13 mouse cellular contexts compared by ENCODE assay signal in genomic region chrX:101898341-101898740, GRCm38 (mm10). TPM values are rescaled to one million over a fixed set of nuclear protein-coding genes. Genes with fewer than 3 reads are reported as not detected.
DNase-seq lines count a peak whose midpoint lies in the region; ATAC-seq lines count a peak whose summit lies in the region.
"Had no signal": no experiment of that assay in that cellular context is flagged by ENCODE, and none has a peak within 500 bp of the region (broad histone marks: within the 10 kb centered on the region; RNA-seq: fewer than 3 reads in every experiment).

No protein-coding gene starts in this region.

- no peak overlapping the region for H3K9ac ChIP-seq in heart, embryonic 13.5 days
- no peak overlapping the region for H3K9ac ChIP-seq in midbrain, embryonic 11.5 days (ENCODE audit: low read length)
- no peak overlapping the region for H3K9ac ChIP-seq in liver, embryonic 11.5 days (ENCODE audit: low read depth, low read length)
- H3K9ac ChIP-seq: hindbrain, embryonic 14.5 days; liver, embryonic 15.5 days; neural tube, embryonic 12.5 days had no signal

- no peak for ATAC-seq in heart, embryonic 13.5 days (ENCODE audit: extremely low read depth, insufficient number of reproducible peaks, low FRiP score, low TSS enrichment)
- ATAC-seq in midbrain, embryonic 11.5 days (ENCODE audit: low FRiP score) = no peak
- ATAC-seq in liver, embryonic 11.5 days (replicated peaks; ENCODE audit: low FRiP score) = no peak

- H3K4me1 ChIP-seq in heart, embryonic 13.5 days = peaks cover 44% of the 10 kb centered on the region
- no peaks in the 10 kb centered on the region for H3K4me1 ChIP-seq in midbrain, embryonic 11.5 days (ENCODE audit: control insufficient read depth, insufficient read depth, low read length)
- H3K4me1 ChIP-seq in midbrain, embryonic 10.5 days = 0 out of 2 replicates have a peak, but pooled peaks cover 5% of the 10 kb centered on the region
- no peaks in the 10 kb centered on the region for H3K4me1 ChIP-seq in liver, embryonic 11.5 days (replicated peaks; ENCODE audit: control insufficient read depth, insufficient read depth, low read length)
- H3K4me1 ChIP-seq: liver, embryonic 15.5 days; neural tube, embryonic 12.5 days had no signal

- peak overlapping the region; percentile 8; the same call in 1 of the 2 replicates for H3K27ac ChIP-seq in heart, embryonic 13.5 days (replicated peaks)
- no peak overlapping the region for H3K27ac ChIP-seq in midbrain, embryonic 11.5 days (ENCODE audit: low read depth, low read length)
- no peak overlapping the region for H3K27ac ChIP-seq in midbrain, embryonic 10.5 days (replicated peaks)
- no peak overlapping the region; the same call in 1 of the 2 replicates for H3K27ac ChIP-seq in liver, embryonic 11.5 days (ENCODE audit: low read depth, low read length)
- H3K27ac ChIP-seq: hindbrain, embryonic 14.5 days; liver, embryonic 15.5 days; neural tube, embryonic 12.5 days had no signal

- no peaks in the 10 kb centered on the region for H3K9me3 ChIP-seq in heart, embryonic 13.5 days
- no peaks in the 10 kb centered on the region for H3K9me3 ChIP-seq in midbrain, embryonic 11.5 days (ENCODE audit: control insufficient read depth, low read length)
- H3K9me3 ChIP-seq in midbrain, embryonic 10.5 days (replicated peaks) = no peaks in the 10 kb centered on the region
- H3K9me3 ChIP-seq in liver, embryonic 11.5 days (ENCODE audit: control insufficient read depth, low read length) = no peaks in the 10 kb centered on the region
- H3K9me3 ChIP-seq: liver, embryonic 15.5 days; neural tube, embryonic 12.5 days had no signal

- peaks cover 50% of the 10 kb centered on the region for H3K27me3 ChIP-seq in heart, embryonic 13.5 days (replicated peaks)
- peaks cover 14% of the 10 kb centered on the region for H3K27me3 ChIP-seq in midbrain, embryonic 11.5 days (ENCODE audit: control insufficient read depth, insufficient read depth, low read length)
- peaks cover 100% of the 10 kb centered on the region for H3K27me3 ChIP-seq in midbrain, embryonic 10.5 days (ENCODE audit: low read depth, poor library complexity, severe bottlenecking)
- H3K27me3 ChIP-seq in liver, embryonic 11.5 days (replicated peaks; ENCODE audit: control insufficient read depth, insufficient read depth, low read length) = peaks cover 27% of the 10 kb centered on the region
- H3K27me3 ChIP-seq: CH12.LX had no signal

- 41% methylated on average over 4 of the region's 4 CpGs for WGBS in heart, embryonic 13.5 days
- WGBS in midbrain, embryonic 11.5 days = 68% methylated on average over 4 of the region's 4 CpGs
- WGBS in midbrain, embryonic 10.5 days = 72% methylated on average over 4 of the region's 4 CpGs
- WGBS in liver, embryonic 11.5 days = 53% methylated on average over 4 of the region's 4 CpGs

- no peak for DNase-seq in heart, postnatal 36 days
- DNase-seq in midbrain, embryonic 11.5 days (ENCODE audit: low spot score, missing footprints) = peak; percentile 2
- DNase-seq in midbrain, embryonic 10.5 days (ENCODE audit: low spot score) = no peak
- peak; percentile 88 for DNase-seq in cerebellum, adult 9-11 months
- DNase-seq in kidney, postnatal 25 days = peak; percentile 10 to 31
- DNase-seq in urinary bladder, postnatal 36 days (ENCODE audit: low spot score in 2 of 2) = no peak
- DNase-seq in liver, embryonic 11.5 days (ENCODE audit: low spot score) = no peak
- DNase-seq: layer of hippocampus, postnatal 36 days had no signal

- H3K36me3 ChIP-seq in heart, embryonic 13.5 days = no peaks in the 10 kb centered on the region
- H3K36me3 ChIP-seq in midbrain, embryonic 11.5 days (ENCODE audit: control insufficient read depth, insufficient read depth, low read length) = no peaks in the 10 kb centered on the region
- H3K36me3 ChIP-seq in midbrain, embryonic 10.5 days = no peaks in the 10 kb centered on the region
- no peaks in the 10 kb centered on the region for H3K36me3 ChIP-seq in liver, embryonic 11.5 days (ENCODE audit: control insufficient read depth, insufficient read depth, low read length)
- H3K36me3 ChIP-seq: liver, embryonic 15.5 days; neural tube, embryonic 12.5 days had no signal

- intact Hi-C loops in heart, postnatal 36 days (cut with DNase I) = no loop called here

- no peak overlapping the region for H3K4me2 ChIP-seq in heart, embryonic 13.5 days
- H3K4me2 ChIP-seq in midbrain, embryonic 11.5 days = no peak overlapping the region
- H3K4me2 ChIP-seq in liver, embryonic 11.5 days = no peak overlapping the region
- H3K4me2 ChIP-seq: hindbrain, embryonic 14.5 days; liver, embryonic 15.5 days; neural tube, embryonic 12.5 days had no signal

- no peak overlapping the region for H3K4me3 ChIP-seq in heart, embryonic 13.5 days
- no peak overlapping the region for H3K4me3 ChIP-seq in midbrain, embryonic 11.5 days (ENCODE audit: low read depth, low read length)
- H3K4me3 ChIP-seq in midbrain, embryonic 10.5 days = no peak overlapping the region
- H3K4me3 ChIP-seq in liver, embryonic 11.5 days (ENCODE audit: low read depth, low read length) = no peak overlapping the region
- H3K4me3 ChIP-seq: liver, embryonic 15.5 days; neural tube, embryonic 12.5 days had no signal

RNA-seq across cellular contexts. Expression of gene Nhsl2, which starts 49.2 kb away (rescaled TPM):
- 11.1 and 11.8 TPM in 2 replicates for polyA plus RNA-seq in heart, embryonic 13.5 days (2015; fragmentation: Nextera tagmentation; extraction: Ambion mirVana)
- 1 to 10 TPM; 4.5 to 5.2 TPM for total RNA-seq in heart, postnatal 36 days (2021)
- polyA plus RNA-seq in midbrain, embryonic 11.5 days (2014; fragmentation: Nextera tagmentation; extraction: Ambion mirVana) = 6.8 and 10.1 TPM in 2 replicates
- polyA plus RNA-seq in midbrain, embryonic 10.5 days (2016; fragmentation: Nextera tagmentation; extraction: Ambion mirVana) = 14.0 and 14.1 TPM in 2 replicates
- 9.0 and 9.7 TPM in 2 replicates for polyA plus RNA-seq in liver, embryonic 11.5 days (2014; fragmentation: Nextera tagmentation; extraction: Ambion mirVana)

Comparison
In these comparisons a context has a peak if more than half of its experiments do, and no peak if none do; other contexts are left out.
1. DNase-seq: peak in midbrain, embryonic 11.5 days (single experiment), cerebellum, adult 9-11 months (single experiment) and kidney, postnatal 25 days (2 of 2); none in heart, postnatal 36 days (0 of 2), midbrain, embryonic 10.5 days (single experiment), urinary bladder, postnatal 36 days (0 of 2) and liver, embryonic 11.5 days (single experiment).